Mouse (Mus musculus) mesoderm, embryonic 11.5 days (tissue): Measurements from ENCODE around the gene Adra2a.
A peak's percentile ranks its signal among the peaks of the same experiment; 100 is the strongest.

Experiments used
- DNase-seq: peaks from one replicate; pipeline ENCODE4 v3.0.0-alpha.2; 2012; ENCODE audit warnings: low read depth, low spot score

Adra2a gene

GRCm38 (mm10) chr19:54076362-54077349 is 32.7 kb downstream of the Adra2a start:
- DNase-seq: peak; percentile 27

- DNase-seq: no peak
Measured at GRCm38 (mm10) chr19:54081303-54081702, 37.4 kb downstream of the Adra2a start.

- DNase-seq: no peak
Measured at GRCm38 (mm10) chr19:54081716-54082165, 37.8 kb downstream of the Adra2a start.

GRCm38 (mm10) chr19:54087319-54087718 is 43.4 kb downstream of the Adra2a start:
- no peak for DNase-seq

- DNase-seq: no peak
Measured at GRCm38 (mm10) chr19:54093599-54093998, 49.6 kb downstream of the Adra2a start.

GRCm38 (mm10) chr19:54095716-54096115 is 51.8 kb downstream of the Adra2a start:
- no peak for DNase-seq

- no peak for DNase-seq
Measured at GRCm38 (mm10) chr19:54098367-54098766, 54.4 kb downstream of the Adra2a start.
